Mouse (Mus musculus): Measurements from ENCODE around the gene Mgme1. TPM values are rescaled to one million over a fixed set of nuclear protein-coding genes. Genes with fewer than 3 reads are reported as not detected.

Mgme1 gene
- polyA plus RNA-seq (2014; fragmentation: Illumina TruSeq; extraction: RNeasy Lipid Tissue Mini Kit (QIAGEN cat#74804); ENCODE audit: low read depth, low replicate concordance), result 2.5 TPM

GRCm38 (mm10) chr2:144270507-144271420, at the start of gene Mgme1, which contains the start of gene Snx5:
Gene Mgme1 (plus strand): TSS chr2:144270663.
Gene Snx5 (minus strand): TSS chr2:144270906.

Other genes with a start within 250 kb of the Mgme1 start
- 28.6 TPM for gene Banf2, start 237.6 kb upstream of the Mgme1 start, polyA plus RNA-seq (2014; fragmentation: Illumina TruSeq; extraction: RNeasy Lipid Tissue Mini Kit (QIAGEN cat#74804); ENCODE audit: low read depth, low replicate concordance)
- gene Snx5, start 243 bp downstream of the Mgme1 start, polyA plus RNA-seq (2014; fragmentation: Illumina TruSeq; extraction: RNeasy Lipid Tissue Mini Kit (QIAGEN cat#74804); ENCODE audit: low read depth, low replicate concordance), result 78.1 TPM
- gene Ovol2, start 61.5 kb downstream of the Mgme1 start, polyA plus RNA-seq (2014; fragmentation: Illumina TruSeq; extraction: RNeasy Lipid Tissue Mini Kit (QIAGEN cat#74804); ENCODE audit: low read depth, low replicate concordance), result 24.5 TPM
- gene Kat14, start 98.3 kb downstream of the Mgme1 start, polyA plus RNA-seq (2014; fragmentation: Illumina TruSeq; extraction: RNeasy Lipid Tissue Mini Kit (QIAGEN cat#74804); ENCODE audit: low read depth, low replicate concordance), result 4.5 TPM
- 1.7 TPM for gene Pet117, start 98.3 kb downstream of the Mgme1 start, polyA plus RNA-seq (2014; fragmentation: Illumina TruSeq; extraction: RNeasy Lipid Tissue Mini Kit (QIAGEN cat#74804); ENCODE audit: low read depth, low replicate concordance)